ENCODE assay signal across 1 mouse cellular context in the genomic region with DNA sequence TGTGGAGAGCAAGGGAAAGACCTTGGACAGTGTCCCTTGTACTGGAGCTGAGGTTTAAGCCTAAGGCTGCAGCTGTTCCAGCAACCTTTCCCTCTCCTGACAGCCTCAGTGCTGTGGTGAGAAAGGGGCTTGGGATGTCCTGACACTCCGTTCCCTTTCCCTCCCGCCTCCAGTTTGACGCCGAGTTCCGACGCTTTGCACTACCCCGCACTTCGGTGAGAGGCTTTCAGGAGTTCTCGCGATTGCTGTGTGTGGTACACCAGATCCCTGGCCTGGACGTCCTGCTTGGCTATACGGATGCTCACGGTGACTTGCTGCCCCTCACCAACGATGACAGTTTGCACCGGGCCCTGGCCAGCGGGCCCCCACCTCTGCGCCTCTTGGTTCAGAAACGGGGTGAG.
TF ChIP-seq lines count a peak whose summit lies in the region.

No protein-coding gene starts in this region.

TF ChIP-seq in MEL, 35 proteins besides CTCF, POLR2A, EP300 and RAD21:
- no peak for TF ChIP-seq TBP (IDR thresholded peaks at IDR 0.05; ENCODE audit: low read depth, low read length)
- TF ChIP-seq ELF1 (IDR thresholded peaks at IDR 0.05; ENCODE audit: low read depth, low read length): no peak
- TF ChIP-seq HCFC1 (IDR thresholded peaks at IDR 0.05; ENCODE audit: low read depth, low read length): no peak
- no peak for TF ChIP-seq ETS1 (IDR thresholded peaks at IDR 0.05; ENCODE audit: low read depth, low read length)
- no peak for TF ChIP-seq RCOR1 (IDR thresholded peaks at IDR 0.05; ENCODE audit: low read depth, low read length)
- TF ChIP-seq TAL1 (IDR thresholded peaks at IDR 0.05; ENCODE audit: low read length): no peak
- no peak for TF ChIP-seq USF2 (IDR thresholded peaks at IDR 0.05; ENCODE audit: borderline replicate concordance in 1 of 2, insufficient read depth in 1 of 2, low read depth in 1 of 2, low read length in 2 of 2)
- TF ChIP-seq MAZ (IDR thresholded peaks at IDR 0.05; ENCODE audit: low read depth, low read length): no peak
- TF ChIP-seq SIN3A (IDR thresholded peaks at IDR 0.05; ENCODE audit: low read length): no peak
- TF ChIP-seq MAFK (IDR thresholded peaks at IDR 0.05; ENCODE audit: borderline replicate concordance, low read depth, low read length): no peak
- no peak for TF ChIP-seq GABPA (IDR thresholded peaks at IDR 0.05; ENCODE audit: low read depth, low read length)
- TF ChIP-seq NELFE (IDR thresholded peaks at IDR 0.05; ENCODE audit: low read depth, low read length): no peak
- TF ChIP-seq CHD1 (IDR thresholded peaks at IDR 0.05; ENCODE audit: low read depth, low read length): no peak
- no peak for TF ChIP-seq NRF1 (IDR thresholded peaks at IDR 0.05; ENCODE audit: insufficient read depth, low read depth, low read length, poor library complexity, severe bottlenecking)
- no peak for TF ChIP-seq KAT2A (conservative IDR thresholded peaks at IDR 0.05; ENCODE audit: low read depth, low read length)
